Mouse (Mus musculus): ENCODE measurements around the gene Ppme1. TPM values are rescaled to one million over a fixed set of nuclear protein-coding genes. Genes with fewer than 3 reads are reported as not detected.

Gene Ppme1
- polyA plus RNA-seq, 1 experiment, result 184 TPM

- TF ChIP-seq POLR2A (IDR thresholded peaks at IDR 0.05; ENCODE audit: borderline replicate concordance, extremely low read depth, insufficient read depth, insufficient read length, poor library complexity, severe bottlenecking) (no peak), CTCF (IDR thresholded peaks at IDR 0.05; ENCODE audit: borderline replicate concordance, extremely low read depth, insufficient read depth, insufficient read length) (no peak)
- DNase-seq (ENCODE audit: low read depth), result no peak
Observed at GRCm38 (mm10) chr7:100298861-100299510, 73.1 kb downstream of the Ppme1 start.

- no peak for TF ChIP-seq CTCF (IDR thresholded peaks at IDR 0.05; ENCODE audit: borderline replicate concordance, extremely low read depth, insufficient read depth, insufficient read length)
- TF ChIP-seq POLR2A (IDR thresholded peaks at IDR 0.05; ENCODE audit: borderline replicate concordance, extremely low read depth, insufficient read depth, insufficient read length, poor library complexity, severe bottlenecking), result no peak
- DNase-seq (ENCODE audit: low read depth), result no peak
Observed at GRCm38 (mm10) chr7:100296699-100297098, 75.4 kb downstream of the Ppme1 start.

DNA sequence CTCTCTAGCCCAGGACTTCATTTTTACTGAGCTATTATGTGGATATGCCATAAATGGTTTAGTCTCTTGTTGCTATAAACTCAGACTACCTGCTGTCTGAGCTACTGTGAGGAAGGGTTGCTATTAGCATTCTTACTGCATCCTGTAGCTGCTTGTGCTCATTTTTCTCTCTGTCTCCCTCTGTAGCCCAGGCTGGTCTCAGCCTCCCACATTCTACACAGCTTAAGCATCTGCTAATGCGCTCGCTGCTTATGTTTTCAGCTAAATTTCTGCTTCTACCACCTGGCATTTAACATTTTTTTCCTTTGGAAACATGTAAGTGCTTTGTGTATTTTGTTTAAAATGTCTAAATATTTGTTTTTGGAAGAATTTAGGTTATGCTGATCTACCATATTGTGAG is 76.4 kb downstream of the Ppme1 start:
- TF ChIP-seq POLR2A (IDR thresholded peaks at IDR 0.05; ENCODE audit: borderline replicate concordance, extremely low read depth, insufficient read depth, insufficient read length, poor library complexity, severe bottlenecking) (no peak), CTCF (IDR thresholded peaks at IDR 0.05; ENCODE audit: borderline replicate concordance, extremely low read depth, insufficient read depth, insufficient read length) (no peak)
- DNase-seq (ENCODE audit: low read depth), result peak; percentile 54

GRCm38 (mm10) chr7:100293546-100293945 is 78.6 kb downstream of the Ppme1 start:
- no peak for DNase-seq (ENCODE audit: low read depth)
- TF ChIP-seq POLR2A (IDR thresholded peaks at IDR 0.05; ENCODE audit: borderline replicate concordance, extremely low read depth, insufficient read depth, insufficient read length, poor library complexity, severe bottlenecking) (no peak), CTCF (IDR thresholded peaks at IDR 0.05; ENCODE audit: borderline replicate concordance, extremely low read depth, insufficient read depth, insufficient read length) (no peak)

GRCm38 (mm10) chr7:100288622-100289021 is 83.5 kb downstream of the Ppme1 start:
- peak; percentile 65 for DNase-seq (ENCODE audit: low read depth)
- no peak for TF ChIP-seq CTCF (IDR thresholded peaks at IDR 0.05; ENCODE audit: borderline replicate concordance, extremely low read depth, insufficient read depth, insufficient read length)
- no peak for TF ChIP-seq POLR2A (IDR thresholded peaks at IDR 0.05; ENCODE audit: borderline replicate concordance, extremely low read depth, insufficient read depth, insufficient read length, poor library complexity, severe bottlenecking)

- DNase-seq (ENCODE audit: low read depth), result peak; percentile 92
- no peak for TF ChIP-seq CTCF (IDR thresholded peaks at IDR 0.05; ENCODE audit: borderline replicate concordance, extremely low read depth, insufficient read depth, insufficient read length)
- TF ChIP-seq POLR2A (IDR thresholded peaks at IDR 0.05; ENCODE audit: borderline replicate concordance, extremely low read depth, insufficient read depth, insufficient read length, poor library complexity, severe bottlenecking), result no peak
Observed at GRCm38 (mm10) chr7:100287748-100288578, 84.1 kb downstream of the Ppme1 start.

DNA sequence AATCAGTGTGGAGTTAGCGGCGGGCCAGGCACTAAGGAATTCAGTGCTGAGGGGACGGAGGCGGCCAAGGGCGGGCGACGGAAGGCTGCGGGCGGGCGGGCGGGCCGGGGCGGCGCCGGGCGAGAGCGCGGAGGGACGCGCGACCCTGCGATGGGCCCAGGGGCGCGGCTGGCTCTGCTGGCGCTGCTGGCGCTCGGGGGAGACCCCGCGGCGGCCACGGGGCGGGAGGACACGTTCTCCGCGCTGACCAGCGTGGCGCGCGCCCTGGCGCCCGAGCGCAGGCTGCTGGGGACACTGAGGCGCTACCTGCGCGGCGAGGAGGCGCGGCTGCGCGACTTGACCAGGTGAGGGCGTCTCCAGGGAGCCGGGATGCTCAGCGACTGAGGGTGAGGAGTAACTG is 86.7 kb downstream of the Ppme1 start, which contains the start of gene P4ha3:
TSS of gene P4ha3 (plus strand) at position 138 of the 400 bp plus-strand sequence.
- TF ChIP-seq POLR2A (IDR thresholded peaks at IDR 0.05; ENCODE audit: borderline replicate concordance, extremely low read depth, insufficient read depth, insufficient read length, poor library complexity, severe bottlenecking), result no peak
- no peak; the same call in 1 of the 2 replicates for TF ChIP-seq CTCF (IDR thresholded peaks at IDR 0.05; ENCODE audit: borderline replicate concordance, extremely low read depth, insufficient read depth, insufficient read length)
- DNase-seq (ENCODE audit: low read depth), result no peak

DNA sequence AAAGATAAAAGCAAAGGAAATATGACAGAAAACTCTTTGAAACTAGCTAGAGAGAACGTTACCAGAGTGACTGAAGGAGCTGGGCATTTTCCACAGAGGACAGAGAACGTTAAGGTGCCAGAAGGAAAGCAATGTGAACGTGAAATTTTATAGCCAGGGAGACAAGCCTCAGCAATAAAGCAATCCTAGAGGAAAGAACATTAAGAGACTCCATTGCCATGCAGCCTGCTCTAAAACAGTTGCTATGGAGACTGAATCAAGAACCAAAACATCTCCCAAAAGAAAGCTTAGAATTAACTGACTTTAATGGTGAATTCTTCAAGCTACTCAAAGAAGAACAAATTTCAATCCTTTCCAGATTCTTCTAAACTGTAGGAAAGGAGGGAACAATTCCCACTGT is 88.8 kb downstream of the Ppme1 start:
- TF ChIP-seq POLR2A (IDR thresholded peaks at IDR 0.05; ENCODE audit: borderline replicate concordance, extremely low read depth, insufficient read depth, insufficient read length, poor library complexity, severe bottlenecking) (no peak), CTCF (IDR thresholded peaks at IDR 0.05; ENCODE audit: borderline replicate concordance, extremely low read depth, insufficient read depth, insufficient read length) (no peak)
- peak; percentile 33 for DNase-seq (ENCODE audit: low read depth)

DNA sequence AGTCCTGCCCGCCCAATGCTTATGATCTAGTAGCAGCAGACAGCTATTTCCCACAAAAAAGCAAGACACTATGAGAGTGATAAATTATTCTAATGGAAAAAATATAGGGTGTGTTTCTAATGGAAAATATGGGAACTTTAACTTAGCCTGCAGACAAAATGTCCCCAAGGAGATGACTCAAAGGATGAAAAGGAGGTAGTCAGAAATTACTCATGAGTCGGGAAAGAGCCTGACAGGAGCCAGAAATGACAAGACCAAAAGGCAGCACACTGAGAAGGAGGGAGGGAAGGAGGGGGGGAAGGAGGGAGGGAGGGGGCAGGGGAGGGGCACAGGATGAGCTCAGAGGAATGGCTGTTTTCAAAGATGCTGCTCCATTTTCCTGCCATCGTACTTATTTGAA is 90.5 kb downstream of the Ppme1 start:
- TF ChIP-seq CTCF (IDR thresholded peaks at IDR 0.05; ENCODE audit: borderline replicate concordance, extremely low read depth, insufficient read depth, insufficient read length) (no peak), POLR2A (IDR thresholded peaks at IDR 0.05; ENCODE audit: borderline replicate concordance, extremely low read depth, insufficient read depth, insufficient read length, poor library complexity, severe bottlenecking) (no peak)
- DNase-seq (ENCODE audit: low read depth), result peak; percentile 26

- peak; percentile 83 for DNase-seq (ENCODE audit: low read depth)
- no peak for TF ChIP-seq POLR2A (IDR thresholded peaks at IDR 0.05; ENCODE audit: borderline replicate concordance, extremely low read depth, insufficient read depth, insufficient read length, poor library complexity, severe bottlenecking)
- peak; percentile 77; the same call in 1 of the 2 replicates for TF ChIP-seq CTCF (IDR thresholded peaks at IDR 0.05; ENCODE audit: borderline replicate concordance, extremely low read depth, insufficient read depth, insufficient read length)
Observed at GRCm38 (mm10) chr7:100279803-100280202, 92.3 kb downstream of the Ppme1 start.

Other genes with a start within 250 kb of the Ppme1 start
- 10.6 and 14.0 TPM in 2 replicates for gene Lipt2, start 213.0 kb downstream of the Ppme1 start, polyA plus RNA-seq (2012; rRNA removed)
- 1.5 and 1.9 TPM in 2 replicates for gene Kcne3, start 195.8 kb downstream of the Ppme1 start, polyA plus RNA-seq (2012; rRNA removed)
- gene Pgm2l1, start 144.9 kb downstream of the Ppme1 start, polyA plus RNA-seq (2012; rRNA removed), result 26.1 and 43.5 TPM in 2 replicates
- gene P4ha3, start 86.8 kb downstream of the Ppme1 start, polyA plus RNA-seq (2012; rRNA removed), result 7.8 and 22.0 TPM in 2 replicates
- gene C2cd3, start 74 bp downstream of the Ppme1 start, polyA plus RNA-seq (2012; rRNA removed), result 38.3 and 40.3 TPM in 2 replicates
- gene Ucp3, start 100.7 kb upstream of the Ppme1 start, polyA plus RNA-seq (2012; rRNA removed), result 0.03 TPM in 1 of 2 replicates, not detected in the other
- gene Ucp2, start 121.0 kb upstream of the Ppme1 start, polyA plus RNA-seq (2012; rRNA removed), result 44.7 and 53.9 TPM in 2 replicates
- gene Dnajb13, start 142.7 kb upstream of the Ppme1 start, polyA plus RNA-seq (2012; rRNA removed), result 4.6 and 7.0 TPM in 2 replicates
- gene Coa4, start 164.8 kb upstream of the Ppme1 start, polyA plus RNA-seq (2012; rRNA removed), result 14.1 and 15.3 TPM in 2 replicates
- 137 and 166 TPM in 2 replicates for gene Rab6a, start 235.1 kb upstream of the Ppme1 start, polyA plus RNA-seq (2012; rRNA removed)
- gene Mrpl48, start 236.0 kb upstream of the Ppme1 start, polyA plus RNA-seq (2012; rRNA removed), result 36.9 and 41.1 TPM in 2 replicates